Mouse (Mus musculus): Measurements from ENCODE around the gene Fam129c. TPM values are rescaled to one million over a fixed set of nuclear protein-coding genes. Genes with fewer than 3 reads are reported as not detected.

The Fam129c gene
- polyA plus RNA-seq, 1 experiment from 2014 or later = 3.6 TPM

- 7% methylated on average over 16 of the region's 16 CpGs for WGBS
- Histone ChIP-seq H3K36me3 (ENCODE audit: control insufficient read depth, insufficient read depth, low read length) (peaks cover 2% of the 10 kb centered on the region), H3K27ac (ENCODE audit: low read depth, low read length) (0 out of 2 replicates have a peak overlapping the region, but pooled peaks have one; percentile 51), H3K4me3 (ENCODE audit: low read depth, low read length) (peak overlapping the region; percentile 44), H3K9ac (ENCODE audit: low read depth, low read length) (peak overlapping the region; percentile 68), H3K4me2 (replicated peaks; ENCODE audit: low read depth, low read length) (peak overlapping the region; percentile 92), H3K4me1 (replicated peaks; ENCODE audit: control insufficient read depth, insufficient read depth, low read length) (peaks cover 5% of the 10 kb centered on the region), H3K9me3 (ENCODE audit: control insufficient read depth, low read length) (peaks cover 3% of the 10 kb centered on the region; the same call in 1 of the 2 replicates), H3K27me3 (ENCODE audit: control insufficient read depth, insufficient read depth, low read length) (peaks cover 21% of the 10 kb centered on the region)
- ATAC-seq (ENCODE audit: low FRiP score) (no peak; the same call in 1 of the 2 replicates), DNase-seq (ENCODE audit: low spot score) (no peak)
Observed at GRCm38 (mm10) chr8:71628396-71629095, 31.1 kb downstream of the Fam129c start.

- Histone ChIP-seq H3K9ac (ENCODE audit: low read depth, low read length) (peak overlapping the region; percentile 68), H3K27ac (ENCODE audit: low read depth, low read length) (peak overlapping the region; percentile 51; the same call in 1 of the 2 replicates), H3K9me3 (ENCODE audit: control insufficient read depth, low read length) (peaks cover 3% of the 10 kb centered on the region; the same call in 1 of the 2 replicates), H3K27me3 (ENCODE audit: control insufficient read depth, insufficient read depth, low read length) (peaks cover 24% of the 10 kb centered on the region), H3K36me3 (ENCODE audit: control insufficient read depth, insufficient read depth, low read length) (no peaks in the 10 kb centered on the region), H3K4me2 (replicated peaks; ENCODE audit: low read depth, low read length) (peak overlapping the region; percentile 92), H3K4me1 (replicated peaks; ENCODE audit: control insufficient read depth, insufficient read depth, low read length) (peaks cover 5% of the 10 kb centered on the region), H3K4me3 (ENCODE audit: low read depth, low read length) (peak overlapping the region; percentile 44)
- under 1% methylated on average over 55 of the region's 55 CpGs for WGBS
- ATAC-seq (ENCODE audit: low FRiP score) (peak; percentile 89), DNase-seq (ENCODE audit: low spot score) (peak; percentile 96)
Observed at GRCm38 (mm10) chr8:71629096-71629697, 31.7 kb downstream of the Fam129c start.

- H3K9ac ChIP-seq (ENCODE audit: low read depth, low read length) = peak overlapping the region; percentile 68; the same call in 1 of the 2 replicates
- peaks cover 26% of the 10 kb centered on the region for H3K27me3 ChIP-seq (ENCODE audit: control insufficient read depth, insufficient read depth, low read length)
- ATAC-seq (ENCODE audit: low FRiP score) = peak; percentile 51
- H3K4me3 ChIP-seq (ENCODE audit: low read depth, low read length) = peak overlapping the region; percentile 44
- H3K4me1 ChIP-seq (replicated peaks; ENCODE audit: control insufficient read depth, insufficient read depth, low read length) = peaks cover 5% of the 10 kb centered on the region
- H3K27ac ChIP-seq (ENCODE audit: low read depth, low read length) = no peak overlapping the region
- peak overlapping the region; percentile 92 for H3K4me2 ChIP-seq (replicated peaks; ENCODE audit: low read depth, low read length)
- no peaks in the 10 kb centered on the region for H3K36me3 ChIP-seq (ENCODE audit: control insufficient read depth, insufficient read depth, low read length)
- 4% methylated on average over 25 of the region's 25 CpGs for WGBS
- DNase-seq (ENCODE audit: low spot score) = peak; percentile 58
- H3K9me3 ChIP-seq (ENCODE audit: control insufficient read depth, low read length) = peaks cover 3% of the 10 kb centered on the region; the same call in 1 of the 2 replicates
Observed at GRCm38 (mm10) chr8:71629781-71630212, 32.3 kb downstream of the Fam129c start.

GRCm38 (mm10) chr8:71630761-71631160 is 33.3 kb downstream of the Fam129c start:
- no peak overlapping the region for H3K4me2 ChIP-seq (replicated peaks; ENCODE audit: low read depth, low read length)
- peaks cover 3% of the 10 kb centered on the region; the same call in 1 of the 2 replicates for H3K9me3 ChIP-seq (ENCODE audit: control insufficient read depth, low read length)
- no peak overlapping the region for H3K27ac ChIP-seq (ENCODE audit: low read depth, low read length)
- 86% methylated on average over 6 of the region's 6 CpGs for WGBS
- peaks cover 28% of the 10 kb centered on the region for H3K27me3 ChIP-seq (ENCODE audit: control insufficient read depth, insufficient read depth, low read length)
- no peak overlapping the region for H3K9ac ChIP-seq (ENCODE audit: low read depth, low read length)
- H3K4me3 ChIP-seq (ENCODE audit: low read depth, low read length) = no peak overlapping the region
- H3K4me1 ChIP-seq (replicated peaks; ENCODE audit: control insufficient read depth, insufficient read depth, low read length) = peaks cover 5% of the 10 kb centered on the region
- ATAC-seq (ENCODE audit: low FRiP score) (no peak), DNase-seq (ENCODE audit: low spot score) (no peak)
- H3K36me3 ChIP-seq (ENCODE audit: control insufficient read depth, insufficient read depth, low read length) = no peaks in the 10 kb centered on the region

- Histone ChIP-seq H3K4me1 (replicated peaks; ENCODE audit: control insufficient read depth, insufficient read depth, low read length) (peaks cover 5% of the 10 kb centered on the region), H3K9me3 (ENCODE audit: control insufficient read depth, low read length) (peaks cover 3% of the 10 kb centered on the region; the same call in 1 of the 2 replicates), H3K4me3 (ENCODE audit: low read depth, low read length) (no peak overlapping the region), H3K36me3 (ENCODE audit: control insufficient read depth, insufficient read depth, low read length) (no peaks in the 10 kb centered on the region), H3K9ac (ENCODE audit: low read depth, low read length) (no peak overlapping the region), H3K27me3 (ENCODE audit: control insufficient read depth, insufficient read depth, low read length) (peaks cover 28% of the 10 kb centered on the region), H3K4me2 (replicated peaks; ENCODE audit: low read depth, low read length) (no peak overlapping the region), H3K27ac (ENCODE audit: low read depth, low read length) (no peak overlapping the region)
- DNase-seq (ENCODE audit: low spot score) = no peak
- ATAC-seq (ENCODE audit: low FRiP score) = no peak
- 69% methylated on average over 2 of the region's 2 CpGs for WGBS
Observed at GRCm38 (mm10) chr8:71631897-71632296, 34.4 kb downstream of the Fam129c start.

GRCm38 (mm10) chr8:71633164-71633563 is 35.7 kb downstream of the Fam129c start:
- peaks cover 5% of the 10 kb centered on the region for H3K4me1 ChIP-seq (replicated peaks; ENCODE audit: control insufficient read depth, insufficient read depth, low read length)
- H3K9ac ChIP-seq (ENCODE audit: low read depth, low read length) = no peak overlapping the region
- 10% methylated on average over 19 of the region's 22 CpGs for WGBS
- no peak overlapping the region for H3K4me2 ChIP-seq (replicated peaks; ENCODE audit: low read depth, low read length)
- no peak overlapping the region for H3K27ac ChIP-seq (ENCODE audit: low read depth, low read length)
- no peaks in the 10 kb centered on the region for H3K36me3 ChIP-seq (ENCODE audit: control insufficient read depth, insufficient read depth, low read length)
- peak; percentile 21 for DNase-seq (ENCODE audit: low spot score)
- H3K9me3 ChIP-seq (ENCODE audit: control insufficient read depth, low read length) = peaks cover 3% of the 10 kb centered on the region; the same call in 1 of the 2 replicates
- peaks cover 28% of the 10 kb centered on the region for H3K27me3 ChIP-seq (ENCODE audit: control insufficient read depth, insufficient read depth, low read length)
- no peak overlapping the region for H3K4me3 ChIP-seq (ENCODE audit: low read depth, low read length)
- no peak for ATAC-seq (ENCODE audit: low FRiP score)

- 1% methylated on average over 26 of the region's 26 CpGs for WGBS
- Histone ChIP-seq H3K4me1 (replicated peaks; ENCODE audit: control insufficient read depth, insufficient read depth, low read length) (0 out of 2 replicates have a peak, but pooled peaks cover 2% of the 10 kb centered on the region), H3K9me3 (ENCODE audit: control insufficient read depth, low read length) (peaks cover 3% of the 10 kb centered on the region; the same call in 1 of the 2 replicates), H3K27ac (ENCODE audit: low read depth, low read length) (no peak overlapping the region), H3K36me3 (ENCODE audit: control insufficient read depth, insufficient read depth, low read length) (no peaks in the 10 kb centered on the region), H3K4me3 (ENCODE audit: low read depth, low read length) (no peak overlapping the region), H3K9ac (ENCODE audit: low read depth, low read length) (0 out of 2 replicates have a peak overlapping the region, but pooled peaks have one; percentile 11), H3K4me2 (replicated peaks; ENCODE audit: low read depth, low read length) (peak overlapping the region; percentile 31), H3K27me3 (ENCODE audit: control insufficient read depth, insufficient read depth, low read length) (peaks cover 28% of the 10 kb centered on the region)
- ATAC-seq (ENCODE audit: low FRiP score) (peak; percentile 36), DNase-seq (ENCODE audit: low spot score) (peak; percentile 78)
Observed at GRCm38 (mm10) chr8:71633981-71634667, 36.7 kb downstream of the Fam129c start.
